Mouse (Mus musculus): ENCODE measurements around the gene Rapgef3. TPM values are rescaled to one million over a fixed set of nuclear protein-coding genes. Genes with fewer than 3 reads are reported as not detected.

The Rapgef3 gene
- polyA plus RNA-seq, 1 experiment = 40.2 TPM

DNA sequence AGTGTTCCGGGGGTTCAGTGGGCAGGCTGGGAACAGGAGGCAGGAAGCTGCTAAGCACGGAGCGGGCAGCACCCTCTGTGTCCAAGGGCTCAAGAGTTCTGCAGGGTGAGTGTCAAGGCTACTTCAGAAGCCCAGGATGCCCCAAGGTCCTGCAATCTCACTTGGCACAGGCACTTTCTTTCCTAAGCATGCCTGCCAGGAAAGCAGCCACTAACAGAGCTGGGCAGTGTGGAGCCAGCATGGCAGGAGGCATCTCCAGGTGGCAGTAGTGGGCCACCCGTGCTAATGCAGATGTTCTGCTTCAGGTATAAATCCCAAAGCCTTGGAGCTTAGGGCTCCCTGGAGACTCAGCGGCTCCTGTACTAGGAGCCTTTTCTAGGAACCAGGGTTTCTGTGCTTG lies 42.2 kb upstream of the Rapgef3 start:
- H3K4me1 ChIP-seq (ENCODE audit: control insufficient read depth, insufficient read depth, low read length) = peaks cover 18% of the 10 kb centered on the region
- no peak overlapping the region for H3K4me3 ChIP-seq (ENCODE audit: insufficient read depth, low read length)
- TF ChIP-seq CTCF (IDR thresholded peaks at IDR 0.05; ENCODE audit: extremely low read depth, insufficient read depth, low read length) (peak; percentile 48), POLR2A (IDR thresholded peaks at IDR 0.05; ENCODE audit: extremely low read depth, insufficient read depth, low read length) (no peak)
- no peak overlapping the region for H3K27ac ChIP-seq (ENCODE audit: insufficient read depth, low read length)

DNA sequence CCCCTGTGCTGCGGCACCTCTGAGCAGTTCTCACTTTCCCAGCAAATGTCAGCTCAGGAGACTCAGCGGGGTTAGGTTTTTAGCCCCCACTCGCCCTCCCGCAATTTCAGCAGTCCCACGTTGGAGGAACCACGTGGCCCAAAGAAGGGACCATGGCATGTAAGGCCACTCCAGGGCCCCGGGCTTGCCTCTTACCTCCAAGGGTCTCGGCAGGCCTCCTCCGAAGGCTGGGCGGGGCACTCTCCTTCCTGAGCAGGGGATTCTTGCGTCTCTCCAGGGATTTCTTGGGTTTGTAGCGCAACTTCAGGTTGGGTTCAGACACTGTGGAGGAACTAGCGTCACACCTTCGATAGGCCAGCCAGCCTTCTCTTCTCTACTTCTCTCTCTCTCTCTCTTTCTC lies 41.4 kb upstream of the Rapgef3 start:
- H3K4me3 ChIP-seq (ENCODE audit: insufficient read depth, low read length) = no peak overlapping the region
- H3K4me1 ChIP-seq (ENCODE audit: control insufficient read depth, insufficient read depth, low read length) = peaks cover 18% of the 10 kb centered on the region
- H3K27ac ChIP-seq (ENCODE audit: insufficient read depth, low read length) = no peak overlapping the region
- TF ChIP-seq POLR2A (IDR thresholded peaks at IDR 0.05; ENCODE audit: extremely low read depth, insufficient read depth, low read length) = no peak
- no peak for TF ChIP-seq CTCF (IDR thresholded peaks at IDR 0.05; ENCODE audit: extremely low read depth, insufficient read depth, low read length)

DNA sequence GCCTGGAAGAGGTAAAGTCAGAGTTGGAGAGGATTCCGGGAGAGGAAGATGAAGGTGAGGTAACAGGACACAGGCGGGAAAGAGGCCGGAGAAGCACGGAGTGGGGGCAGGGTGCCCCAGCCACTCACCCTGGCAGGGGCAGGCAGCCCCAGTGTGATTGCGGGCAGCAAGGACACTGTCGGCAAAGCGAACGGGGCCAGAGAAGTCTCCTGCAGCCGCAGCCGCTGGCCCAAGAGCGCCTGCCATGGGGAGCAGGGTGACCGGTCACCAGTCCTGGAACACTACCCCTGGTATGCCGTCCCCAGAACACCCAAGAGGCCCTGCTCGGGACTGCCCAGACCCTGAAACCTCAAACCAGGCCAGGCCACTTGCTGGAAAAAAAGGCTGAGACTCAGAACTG lies 40.8 kb upstream of the Rapgef3 start:
- no peak overlapping the region for H3K27ac ChIP-seq (ENCODE audit: insufficient read depth, low read length)
- TF ChIP-seq POLR2A (IDR thresholded peaks at IDR 0.05; ENCODE audit: extremely low read depth, insufficient read depth, low read length) (no peak), CTCF (IDR thresholded peaks at IDR 0.05; ENCODE audit: extremely low read depth, insufficient read depth, low read length) (no peak)
- H3K4me1 ChIP-seq (ENCODE audit: control insufficient read depth, insufficient read depth, low read length) = peaks cover 16% of the 10 kb centered on the region
- H3K4me3 ChIP-seq (ENCODE audit: insufficient read depth, low read length) = no peak overlapping the region

DNA sequence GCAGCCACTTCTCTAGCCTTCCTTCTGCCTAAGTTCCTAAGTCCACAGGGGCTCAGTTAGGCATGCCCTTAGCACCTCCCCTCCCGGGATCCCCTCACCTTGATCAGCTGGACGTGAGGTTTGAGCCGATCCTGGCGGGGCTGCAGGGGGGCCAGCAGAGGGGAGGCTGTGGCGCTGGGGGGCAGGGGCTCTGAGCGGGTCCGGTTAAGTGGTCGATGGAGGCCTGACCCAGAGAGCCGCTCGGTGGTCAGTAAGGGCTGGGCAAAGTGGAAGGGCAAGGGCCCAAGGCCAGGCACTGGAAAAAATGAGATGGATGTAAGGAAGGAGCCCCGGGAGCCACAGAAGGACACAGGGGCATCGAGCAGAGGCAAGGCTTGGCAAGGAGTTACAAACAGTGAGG lies 40.1 kb upstream of the Rapgef3 start:
- Histone ChIP-seq H3K4me1 (ENCODE audit: control insufficient read depth, insufficient read depth, low read length) (peaks cover 10% of the 10 kb centered on the region), H3K27ac (ENCODE audit: insufficient read depth, low read length) (no peak overlapping the region), H3K4me3 (ENCODE audit: insufficient read depth, low read length) (no peak overlapping the region)
- no peak for TF ChIP-seq POLR2A (IDR thresholded peaks at IDR 0.05; ENCODE audit: extremely low read depth, insufficient read depth, low read length)
- no peak for TF ChIP-seq CTCF (IDR thresholded peaks at IDR 0.05; ENCODE audit: extremely low read depth, insufficient read depth, low read length)

DNA sequence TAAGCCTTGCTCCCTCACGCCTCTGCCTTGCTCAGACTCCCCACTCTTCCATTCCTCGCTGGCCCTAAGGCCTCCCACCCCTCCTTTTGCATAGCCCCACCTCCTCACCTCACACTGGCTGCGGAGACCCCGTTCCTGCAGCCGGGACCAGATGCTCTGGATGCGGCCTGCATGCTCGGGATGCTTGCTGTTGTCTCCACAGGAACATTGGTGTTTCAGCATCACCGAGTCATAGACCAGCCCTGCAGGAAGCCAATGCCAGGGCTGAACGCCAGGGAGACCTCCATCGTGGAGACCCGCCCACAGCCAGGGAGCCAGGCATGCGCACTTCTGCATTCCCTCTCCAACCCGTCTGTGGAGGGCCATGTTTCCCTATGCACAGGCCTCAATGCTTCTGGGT lies 34.8 kb upstream of the Rapgef3 start:
- TF ChIP-seq POLR2A (IDR thresholded peaks at IDR 0.05; ENCODE audit: extremely low read depth, insufficient read depth, low read length) (no peak), CTCF (IDR thresholded peaks at IDR 0.05; ENCODE audit: extremely low read depth, insufficient read depth, low read length) (no peak)
- Histone ChIP-seq H3K4me1 (ENCODE audit: control insufficient read depth, insufficient read depth, low read length) (peaks cover 3% of the 10 kb centered on the region; the same call in 1 of the 2 replicates), H3K27ac (ENCODE audit: insufficient read depth, low read length) (no peak overlapping the region), H3K4me3 (ENCODE audit: insufficient read depth, low read length) (no peak overlapping the region)

DNA sequence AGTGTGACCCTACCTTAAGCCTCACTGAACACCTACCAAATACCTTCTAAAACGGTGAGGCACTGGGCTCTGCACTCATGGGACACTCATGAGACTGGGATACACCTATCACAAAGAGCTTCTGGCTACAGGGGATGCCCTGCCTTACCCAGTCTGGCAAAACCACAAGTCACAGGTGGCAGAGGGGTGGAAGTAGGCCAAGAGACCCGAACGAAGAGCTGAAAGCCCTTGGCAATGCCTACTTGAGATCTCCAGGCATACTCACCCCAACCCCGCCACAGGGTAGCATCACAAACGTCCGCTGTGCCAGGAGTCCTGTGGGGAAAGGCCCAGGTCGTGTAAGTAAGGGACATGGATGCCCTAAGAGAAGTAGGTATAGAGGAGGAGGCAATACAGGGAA lies 34.0 kb upstream of the Rapgef3 start:
- Histone ChIP-seq H3K27ac (ENCODE audit: insufficient read depth, low read length) (no peak overlapping the region), H3K4me1 (ENCODE audit: control insufficient read depth, insufficient read depth, low read length) (peaks cover 3% of the 10 kb centered on the region; the same call in 1 of the 2 replicates), H3K4me3 (ENCODE audit: insufficient read depth, low read length) (no peak overlapping the region)
- TF ChIP-seq POLR2A (IDR thresholded peaks at IDR 0.05; ENCODE audit: extremely low read depth, insufficient read depth, low read length) (no peak), CTCF (IDR thresholded peaks at IDR 0.05; ENCODE audit: extremely low read depth, insufficient read depth, low read length) (no peak)

DNA sequence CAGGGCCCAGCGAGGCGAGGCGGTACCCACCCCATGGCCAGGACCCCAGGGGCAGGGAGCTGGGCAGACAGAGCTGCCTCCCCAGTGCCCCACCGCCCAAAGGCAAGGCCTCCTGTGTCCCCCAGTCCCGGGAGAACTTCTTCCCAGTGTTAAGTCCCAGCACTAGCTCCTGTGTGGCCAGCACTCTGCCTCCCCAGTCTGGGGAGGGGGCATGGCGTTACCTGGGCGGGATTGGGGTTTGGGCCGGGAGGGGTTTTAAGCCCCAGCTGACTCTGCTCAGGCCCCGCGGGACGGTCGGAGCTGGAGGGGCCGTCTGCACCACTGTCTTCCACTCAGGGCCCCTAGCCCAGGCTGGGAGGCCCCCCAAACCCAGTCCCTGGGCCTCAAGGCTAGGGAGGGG lies 33.1 kb upstream of the Rapgef3 start:
- Histone ChIP-seq H3K4me1 (ENCODE audit: control insufficient read depth, insufficient read depth, low read length) (peaks cover 3% of the 10 kb centered on the region; the same call in 1 of the 2 replicates), H3K4me3 (ENCODE audit: insufficient read depth, low read length) (no peak overlapping the region), H3K27ac (ENCODE audit: insufficient read depth, low read length) (no peak overlapping the region)
- TF ChIP-seq CTCF (IDR thresholded peaks at IDR 0.05; ENCODE audit: extremely low read depth, insufficient read depth, low read length) = no peak
- TF ChIP-seq POLR2A (IDR thresholded peaks at IDR 0.05; ENCODE audit: extremely low read depth, insufficient read depth, low read length) = no peak

DNA sequence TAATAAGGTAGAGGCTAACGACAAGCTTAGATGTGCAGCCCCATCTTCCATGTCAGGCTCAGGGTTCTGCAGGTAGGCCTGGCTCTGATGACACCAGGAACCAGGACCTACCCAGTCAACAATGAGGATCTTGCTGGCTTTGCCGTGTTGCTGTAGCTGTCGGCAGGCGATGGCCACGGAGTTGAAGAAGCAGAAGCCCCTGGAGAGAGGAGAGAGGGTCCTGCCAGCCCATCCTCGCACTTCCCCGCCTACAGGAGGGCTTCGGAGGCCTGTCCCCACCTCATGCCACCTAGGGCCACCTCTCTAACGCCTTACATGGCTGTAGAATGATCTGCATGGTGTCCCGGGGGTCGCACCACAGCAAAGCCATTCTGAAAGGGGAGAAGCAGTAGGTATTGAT lies 31.7 kb upstream of the Rapgef3 start:
- no peak overlapping the region for H3K4me3 ChIP-seq (ENCODE audit: insufficient read depth, low read length)
- TF ChIP-seq CTCF (IDR thresholded peaks at IDR 0.05; ENCODE audit: extremely low read depth, insufficient read depth, low read length) = no peak
- H3K4me1 ChIP-seq (ENCODE audit: control insufficient read depth, insufficient read depth, low read length) = peaks cover 3% of the 10 kb centered on the region; the same call in 1 of the 2 replicates
- no peak overlapping the region for H3K27ac ChIP-seq (ENCODE audit: insufficient read depth, low read length)

DNA sequence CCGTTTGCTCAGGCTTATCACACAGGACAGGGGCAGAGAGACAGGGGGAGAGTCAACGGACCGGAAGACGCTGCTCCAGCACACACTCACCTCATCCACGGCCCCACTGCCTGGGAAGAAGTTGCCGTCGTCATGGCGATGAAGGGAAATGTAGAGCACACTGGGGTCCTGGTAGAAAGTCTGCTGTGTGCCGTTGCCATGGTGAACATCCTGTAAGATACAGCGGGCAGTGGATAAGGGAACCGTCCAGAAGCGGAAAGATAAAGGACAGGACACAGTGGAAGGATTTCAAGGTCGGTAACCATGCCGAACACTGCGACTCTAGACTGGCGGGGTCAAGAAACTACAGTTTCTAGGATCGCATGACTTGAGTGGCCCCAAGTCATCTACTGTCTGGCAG lies 30.4 kb upstream of the Rapgef3 start:
- Histone ChIP-seq H3K27ac (ENCODE audit: insufficient read depth, low read length) (no peak overlapping the region), H3K4me3 (ENCODE audit: insufficient read depth, low read length) (no peak overlapping the region), H3K4me1 (ENCODE audit: control insufficient read depth, insufficient read depth, low read length) (peaks cover 3% of the 10 kb centered on the region; the same call in 1 of the 2 replicates)
- TF ChIP-seq POLR2A (IDR thresholded peaks at IDR 0.05; ENCODE audit: extremely low read depth, insufficient read depth, low read length) (no peak), CTCF (IDR thresholded peaks at IDR 0.05; ENCODE audit: extremely low read depth, insufficient read depth, low read length) (no peak)

DNA sequence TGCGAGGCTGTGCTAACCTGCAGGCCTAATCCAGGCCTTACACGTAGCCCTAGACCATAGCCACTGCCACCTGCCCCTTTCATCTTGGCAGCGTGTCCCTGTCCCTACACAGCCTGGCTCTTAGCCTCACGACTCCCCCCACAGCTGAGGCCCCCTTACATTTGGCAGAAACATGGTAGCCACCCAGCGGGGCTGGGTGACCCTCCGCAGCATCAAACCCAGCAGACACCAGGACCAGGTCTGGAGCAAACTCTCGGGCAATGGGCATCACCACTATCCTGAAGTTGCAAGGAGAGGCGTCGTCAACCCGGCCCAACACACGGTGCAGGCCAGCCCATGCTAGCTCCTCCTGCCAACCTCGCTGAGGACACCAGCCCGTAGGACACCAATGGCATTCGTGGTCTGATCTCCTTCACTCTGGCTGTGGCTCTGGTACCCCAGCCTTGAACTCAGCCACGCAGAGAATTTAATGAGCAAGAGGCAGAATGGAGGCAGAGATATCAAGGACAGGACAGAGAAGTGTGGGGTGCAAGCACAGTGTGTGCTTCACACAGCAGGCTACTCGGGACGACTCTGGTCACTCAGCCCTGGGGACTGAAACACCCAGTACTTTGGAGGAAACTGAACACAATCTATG lies 29.0 kb upstream of the Rapgef3 start:
- Histone ChIP-seq H3K27ac (ENCODE audit: insufficient read depth, low read length) (no peak overlapping the region), H3K4me1 (ENCODE audit: control insufficient read depth, insufficient read depth, low read length) (peaks cover 3% of the 10 kb centered on the region; the same call in 1 of the 2 replicates), H3K4me3 (ENCODE audit: insufficient read depth, low read length) (no peak overlapping the region)
- no peak for TF ChIP-seq POLR2A (IDR thresholded peaks at IDR 0.05; ENCODE audit: extremely low read depth, insufficient read depth, low read length)
- no peak for TF ChIP-seq CTCF (IDR thresholded peaks at IDR 0.05; ENCODE audit: extremely low read depth, insufficient read depth, low read length)
